Mouse (Mus musculus): ENCODE results near the gene Fkbp15.

DNA sequence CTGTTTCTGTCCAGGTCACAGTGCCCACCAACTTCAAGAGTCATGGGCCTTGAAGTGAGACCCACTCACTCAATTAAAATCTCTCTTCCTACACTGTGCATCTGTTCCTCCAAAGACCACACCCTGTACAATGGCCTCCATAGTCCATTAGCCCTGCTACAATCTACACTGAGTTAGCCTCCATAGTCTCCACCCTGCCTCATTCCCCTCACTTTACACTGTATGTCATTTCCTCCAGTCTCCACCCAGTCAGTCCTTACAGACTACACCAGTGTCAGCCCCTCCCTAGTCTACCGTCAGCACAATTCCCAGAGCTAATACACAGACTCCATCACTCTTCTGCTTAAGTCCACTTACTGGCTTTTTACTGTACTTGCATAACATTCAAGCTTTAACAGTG is 57.1 kb downstream of the Fkbp15 start:
- TF ChIP-seq POLR2A (IDR thresholded peaks at IDR 0.05; ENCODE audit: low read depth, low read length) (no peak), CTCF (IDR thresholded peaks at IDR 0.05; ENCODE audit: extremely low read depth, insufficient read length, insufficient replicate concordance, low read depth, low read length) (no peak)

Data from small intestine, adult 2 months (tissue).